Mouse (Mus musculus): ENCODE measurements around the gene Tmem145. TPM values are rescaled to one million over a fixed set of nuclear protein-coding genes. Genes with fewer than 3 reads are reported as not detected.
A peak's percentile ranks its signal among the peaks of the same experiment; 100 is the strongest.

The Tmem145 gene
- polyA plus RNA-seq, 1 experiment from 2014 or later: 1.8 TPM

DNA sequence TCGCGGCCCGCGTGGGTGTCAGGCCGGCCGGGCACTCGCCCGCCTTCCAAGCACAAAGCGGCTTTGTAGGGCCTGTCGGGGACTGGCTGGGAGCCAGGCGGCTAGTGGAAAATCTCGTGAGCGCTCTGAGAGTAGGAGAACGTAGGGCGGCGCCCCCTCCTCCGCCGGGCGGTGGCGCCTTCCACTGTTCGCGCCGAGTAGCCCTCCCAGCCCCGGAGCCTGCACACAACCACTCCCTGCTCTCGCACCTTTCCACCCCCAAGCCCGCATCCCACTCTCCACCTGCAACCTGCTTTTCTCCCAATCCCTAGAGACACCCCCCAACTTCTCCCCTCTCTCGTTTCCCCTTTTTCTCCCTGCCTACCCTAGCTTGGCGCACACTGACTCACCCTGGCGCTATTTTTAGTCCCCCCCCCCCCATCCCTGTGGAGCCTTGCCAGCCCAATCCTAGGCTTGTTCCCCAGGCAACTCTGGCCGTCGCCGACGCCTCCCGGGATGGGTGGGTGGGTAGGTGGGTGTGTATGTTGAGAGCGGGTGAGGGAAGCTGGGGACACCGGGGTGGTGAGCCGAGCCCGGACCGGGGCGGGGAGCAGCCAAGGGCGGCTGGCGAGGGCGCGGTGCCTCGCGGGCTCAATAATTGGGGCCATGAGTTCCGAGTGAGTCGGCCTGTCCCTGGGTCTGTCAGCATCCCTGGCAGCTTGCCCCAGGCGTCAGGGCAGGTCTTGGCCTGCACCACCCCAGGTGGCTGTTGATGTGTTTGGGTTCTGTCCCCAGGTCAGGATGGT is 26.6 kb upstream of the Tmem145 start:
- peaks cover under 1% of the 10 kb centered on the region; the same call in 1 of the 2 replicates for H3K36me3 ChIP-seq (replicated peaks)
- H3K9me3 ChIP-seq: no peaks in the 10 kb centered on the region
- H3K27ac ChIP-seq: peak overlapping the region; percentile 98
- H3K4me3 ChIP-seq: peak overlapping the region; percentile 90
- no peaks in the 10 kb centered on the region for H3K27me3 ChIP-seq (ENCODE audit: poor library complexity, severe bottlenecking)
- peaks cover 87% of the 10 kb centered on the region for H3K4me1 ChIP-seq
- DNase-seq (ENCODE audit: extremely low spot score, low spot score): peak; percentile 84
- under 1% methylated on average over 45 of the region's 49 CpGs for WGBS

DNA sequence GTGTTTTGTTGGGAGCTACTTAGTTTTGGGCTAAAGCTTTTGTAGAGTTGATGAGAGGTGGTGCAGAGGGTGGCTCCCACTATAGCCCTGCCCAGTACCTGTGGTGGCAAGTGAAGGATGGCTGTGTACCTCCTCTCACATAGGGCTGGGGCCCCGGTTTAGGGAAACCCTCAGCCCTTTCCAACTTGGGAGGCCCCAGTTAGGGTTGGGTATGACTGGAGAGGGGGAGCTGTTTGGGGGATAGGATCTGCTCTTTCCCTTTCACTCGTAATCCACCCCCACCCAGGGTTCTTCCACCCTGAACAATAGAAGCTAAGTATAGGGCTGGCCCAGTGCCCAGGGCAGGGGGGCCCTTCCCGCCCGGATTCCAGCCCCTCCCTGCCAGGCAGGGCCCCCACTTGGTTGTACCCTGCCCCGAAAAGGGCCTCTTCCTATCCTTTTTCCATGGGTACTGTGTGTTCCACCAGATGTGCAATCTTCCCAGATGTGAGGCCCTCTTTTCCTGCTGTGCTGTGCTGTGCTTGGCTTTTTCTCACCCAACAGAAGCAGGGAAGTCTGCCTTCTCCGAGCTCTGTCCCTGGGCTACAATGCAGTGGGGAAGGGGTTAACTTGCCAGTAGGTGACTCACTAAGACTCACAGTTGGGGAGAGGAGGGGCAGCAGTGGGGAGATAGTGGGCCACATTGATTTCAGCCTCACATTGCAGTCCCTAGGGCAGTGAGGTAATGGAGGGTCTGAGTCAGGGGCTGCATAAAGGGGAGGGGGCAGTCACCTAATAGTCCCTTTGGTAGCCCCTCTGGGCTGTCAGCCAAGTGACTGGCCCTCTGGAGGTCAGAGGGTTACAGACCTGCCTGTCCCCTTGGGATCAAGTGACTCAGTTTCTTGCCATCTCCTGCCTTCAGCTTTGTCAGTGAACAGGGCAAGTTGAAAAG is 25.8 kb upstream of the Tmem145 start:
- H3K4me3 ChIP-seq: peak overlapping the region; percentile 90
- 2% methylated on average over 6 of the region's 6 CpGs for WGBS
- peak overlapping the region; percentile 98 for H3K27ac ChIP-seq
- peaks cover 9% of the 10 kb centered on the region for H3K36me3 ChIP-seq (replicated peaks)
- no peaks in the 10 kb centered on the region for H3K9me3 ChIP-seq
- no peaks in the 10 kb centered on the region for H3K27me3 ChIP-seq (ENCODE audit: poor library complexity, severe bottlenecking)
- peak; percentile 44 for DNase-seq (ENCODE audit: extremely low spot score, low spot score)
- peaks cover 89% of the 10 kb centered on the region for H3K4me1 ChIP-seq

DNA sequence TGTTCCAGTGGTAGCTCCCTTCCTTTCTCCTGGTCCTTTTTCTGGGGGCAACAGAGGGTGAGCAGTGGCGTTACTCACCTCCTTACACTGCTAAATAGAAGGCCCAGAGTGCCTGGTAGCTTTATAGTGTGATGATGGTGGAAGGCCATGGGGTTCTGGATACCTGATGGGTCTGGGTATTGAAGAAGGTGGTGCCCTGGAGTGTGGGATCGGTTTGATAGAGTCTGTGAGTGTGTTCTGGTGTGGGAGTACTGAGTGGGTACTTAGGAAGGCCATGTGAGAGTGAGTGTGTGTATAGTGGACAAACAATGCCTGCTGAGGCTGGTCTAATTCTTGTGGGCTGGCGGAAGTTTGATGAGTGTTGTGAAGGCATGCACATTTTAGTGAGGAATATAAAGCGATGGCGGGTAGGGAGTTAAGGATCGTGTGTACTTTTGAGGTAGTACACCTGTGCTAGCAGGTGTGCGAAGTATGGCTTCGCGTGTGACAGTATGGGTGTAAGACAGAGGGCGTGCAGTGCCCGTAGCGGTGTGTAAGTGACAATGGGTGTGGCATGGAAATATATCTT is 24.7 kb upstream of the Tmem145 start:
- H3K4me3 ChIP-seq: peak overlapping the region; percentile 90
- no peaks in the 10 kb centered on the region for H3K9me3 ChIP-seq
- WGBS: 27% methylated on average over 12 of the region's 12 CpGs
- no peaks in the 10 kb centered on the region for H3K27me3 ChIP-seq (ENCODE audit: poor library complexity, severe bottlenecking)
- no peak for DNase-seq (ENCODE audit: extremely low spot score, low spot score)
- H3K36me3 ChIP-seq (replicated peaks): peaks cover 20% of the 10 kb centered on the region
- H3K4me1 ChIP-seq: peaks cover 85% of the 10 kb centered on the region
- H3K27ac ChIP-seq: peak overlapping the region; percentile 98

DNA sequence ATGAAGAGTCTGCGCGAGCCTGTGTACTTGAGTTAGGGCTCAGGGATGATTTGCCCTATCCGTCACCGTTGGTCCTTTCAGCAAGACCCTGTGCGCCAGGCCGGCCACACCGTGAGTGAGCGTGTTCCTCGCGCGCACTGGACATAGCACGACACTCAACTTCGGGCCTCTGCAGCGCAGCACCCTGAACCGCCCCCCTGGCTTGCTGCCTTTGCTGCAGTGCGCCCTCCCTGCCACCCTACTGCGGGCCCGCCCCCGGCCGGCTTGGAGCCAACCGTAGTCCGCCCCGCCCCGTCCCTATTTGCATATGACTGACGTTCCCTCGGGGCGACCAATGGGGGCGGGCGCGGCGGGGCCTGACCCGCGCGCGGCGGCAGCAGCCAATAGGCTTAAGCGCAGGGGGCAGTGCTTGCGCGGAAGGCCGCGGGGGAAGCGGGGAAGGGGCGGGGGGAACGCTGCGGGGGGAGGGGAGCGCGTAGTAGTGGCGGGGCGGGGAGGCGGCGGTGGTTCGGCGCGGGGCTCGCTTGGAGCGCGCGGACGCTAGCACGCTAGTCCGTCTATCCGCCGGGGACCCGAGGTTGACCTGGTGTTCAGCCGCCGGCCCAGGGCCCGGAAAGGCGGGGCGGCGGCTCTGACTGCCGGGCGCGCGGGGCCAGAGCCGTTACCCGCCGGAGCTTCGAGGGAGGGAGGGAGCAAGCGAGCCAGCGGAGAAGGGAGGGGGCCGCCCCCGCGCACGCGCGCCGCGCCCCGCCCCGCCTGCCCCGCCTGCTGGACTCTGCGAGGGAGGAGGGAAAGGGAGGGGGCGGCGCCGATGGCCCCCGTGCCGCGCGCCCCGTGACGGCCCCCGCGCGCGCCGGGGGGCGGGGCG is 23.9 kb upstream of the Tmem145 start:
- Histone ChIP-seq H3K27ac (peak overlapping the region; percentile 98), H3K27me3 (ENCODE audit: poor library complexity, severe bottlenecking) (no peaks in the 10 kb centered on the region), H3K4me3 (peak overlapping the region; percentile 90), H3K4me1 (peaks cover 80% of the 10 kb centered on the region), H3K9me3 (no peaks in the 10 kb centered on the region), H3K36me3 (replicated peaks) (peaks cover 28% of the 10 kb centered on the region)
- DNase-seq (ENCODE audit: extremely low spot score, low spot score): peak; percentile 96
- WGBS: under 1% methylated on average over 80 of the region's 108 CpGs

DNA sequence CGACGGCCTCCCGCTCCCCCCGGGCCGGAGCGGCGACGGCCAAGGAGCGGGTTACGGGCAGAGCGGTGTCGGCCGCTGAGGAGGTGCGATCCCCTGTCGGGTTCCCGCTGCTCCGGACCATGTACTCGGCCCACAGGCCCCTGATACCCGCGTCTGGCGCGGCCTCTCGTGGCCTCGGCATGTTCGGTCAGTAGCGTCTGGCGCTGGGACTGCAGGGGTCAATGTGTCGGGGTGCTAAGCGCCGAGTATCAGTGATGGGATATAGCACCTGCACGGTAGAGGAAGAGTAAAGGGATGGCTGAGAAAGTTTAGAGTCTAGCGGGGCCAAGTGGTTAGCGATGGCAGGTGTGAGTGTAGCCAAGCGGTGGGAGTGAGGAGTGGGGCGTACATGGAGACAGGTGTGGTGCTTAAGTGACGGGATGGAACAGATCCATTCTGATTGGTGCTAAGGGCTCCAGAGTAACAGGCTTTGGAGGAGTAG is 23.1 kb upstream of the Tmem145 start:
- peaks cover 36% of the 10 kb centered on the region for H3K36me3 ChIP-seq (replicated peaks)
- H3K27ac ChIP-seq: peak overlapping the region; percentile 98
- peak; percentile 71 for DNase-seq (ENCODE audit: extremely low spot score, low spot score)
- under 1% methylated on average over 36 of the region's 36 CpGs for WGBS
- H3K9me3 ChIP-seq: no peaks in the 10 kb centered on the region
- H3K4me3 ChIP-seq: peak overlapping the region; percentile 90
- no peaks in the 10 kb centered on the region for H3K27me3 ChIP-seq (ENCODE audit: poor library complexity, severe bottlenecking)
- peaks cover 72% of the 10 kb centered on the region for H3K4me1 ChIP-seq

DNA sequence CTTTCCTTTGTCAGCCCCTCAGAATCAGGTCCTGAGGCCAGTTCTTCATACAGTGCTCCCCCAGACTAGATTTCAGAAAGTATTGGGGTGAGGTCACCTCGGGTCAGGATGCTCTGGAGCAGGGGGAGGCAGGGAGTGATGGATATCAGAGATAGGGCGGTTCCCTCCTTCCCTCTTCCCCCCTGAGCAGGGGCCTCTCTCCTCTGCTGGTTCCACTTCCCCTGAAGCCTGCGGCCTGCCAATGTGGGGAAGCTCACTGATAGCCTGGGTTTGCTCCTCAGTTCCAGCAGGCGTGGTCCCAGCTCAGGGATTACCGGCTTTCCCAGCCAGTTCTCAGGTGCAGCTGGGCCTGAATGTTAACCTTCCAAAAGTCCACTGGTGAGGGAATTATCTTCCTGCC is 22.3 kb upstream of the Tmem145 start:
- DNase-seq (ENCODE audit: extremely low spot score, low spot score): no peak
- no peaks in the 10 kb centered on the region for H3K27me3 ChIP-seq (ENCODE audit: poor library complexity, severe bottlenecking)
- H3K4me1 ChIP-seq: peaks cover 65% of the 10 kb centered on the region
- H3K27ac ChIP-seq: peak overlapping the region; percentile 98
- peak overlapping the region; percentile 90 for H3K4me3 ChIP-seq
- 22% methylated on average over 5 of the region's 5 CpGs for WGBS
- peaks cover 44% of the 10 kb centered on the region for H3K36me3 ChIP-seq (replicated peaks)
- no peaks in the 10 kb centered on the region for H3K9me3 ChIP-seq

DNA sequence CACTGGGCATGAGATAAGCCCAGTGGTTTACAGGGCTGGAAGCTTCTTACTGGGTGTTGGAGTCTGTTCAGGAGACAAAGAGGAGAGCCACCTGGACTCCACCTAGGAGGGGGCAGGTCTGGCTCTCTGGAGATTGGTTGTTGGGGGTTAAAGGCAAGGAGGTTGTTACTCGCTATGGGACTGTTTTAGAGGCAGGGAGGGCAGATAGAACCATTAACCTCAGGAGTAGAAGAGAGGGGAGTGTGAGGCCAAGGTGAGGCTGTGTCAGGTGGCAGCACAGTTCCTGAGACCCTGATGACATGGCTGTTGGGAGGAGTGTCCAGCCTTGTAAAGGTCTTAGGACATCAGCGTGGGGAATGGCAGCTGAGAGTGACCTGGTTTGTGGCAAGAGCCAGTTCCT is 21.7 kb upstream of the Tmem145 start:
- no peak for DNase-seq (ENCODE audit: extremely low spot score, low spot score)
- peak overlapping the region; percentile 98 for H3K27ac ChIP-seq
- WGBS: 86% methylated on average over 2 of the region's 2 CpGs
- peaks cover 3% of the 10 kb centered on the region; the same call in 1 of the 2 replicates for H3K9me3 ChIP-seq
- peaks cover 60% of the 10 kb centered on the region for H3K4me1 ChIP-seq
- peak overlapping the region; percentile 90 for H3K4me3 ChIP-seq
- no peaks in the 10 kb centered on the region for H3K27me3 ChIP-seq (ENCODE audit: poor library complexity, severe bottlenecking)
- peaks cover 50% of the 10 kb centered on the region for H3K36me3 ChIP-seq (replicated peaks)

DNA sequence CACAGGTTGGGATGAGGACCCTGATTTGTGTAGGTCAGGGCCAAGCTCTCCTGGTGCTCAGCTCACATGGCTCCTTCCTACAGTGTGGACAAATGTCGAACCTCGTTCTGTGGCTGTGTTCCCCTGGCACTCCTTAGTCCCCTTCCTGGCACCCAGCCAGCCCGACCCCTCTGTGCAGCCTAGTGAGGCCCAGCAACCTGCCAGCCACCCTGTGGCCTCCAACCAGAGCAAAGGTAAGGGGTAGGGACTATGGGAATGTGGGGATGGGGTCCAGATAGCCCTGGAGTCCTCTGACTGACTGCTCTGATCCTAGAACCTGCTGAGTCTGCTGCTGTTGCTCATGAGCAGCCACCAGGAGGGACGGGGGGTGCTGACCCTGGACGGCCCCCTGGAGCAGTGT is 21.1 kb upstream of the Tmem145 start:
- 96% methylated on average over 5 of the region's 5 CpGs for WGBS
- Histone ChIP-seq H3K4me1 (peaks cover 54% of the 10 kb centered on the region), H3K27ac (peak overlapping the region; percentile 49; the same call in 1 of the 2 replicates), H3K9me3 (peaks cover 9% of the 10 kb centered on the region; the same call in 1 of the 2 replicates), H3K4me3 (peak overlapping the region; percentile 90; the same call in 1 of the 2 replicates), H3K36me3 (replicated peaks) (peaks cover 56% of the 10 kb centered on the region), H3K27me3 (ENCODE audit: poor library complexity, severe bottlenecking) (no peaks in the 10 kb centered on the region)
- DNase-seq (ENCODE audit: extremely low spot score, low spot score): no peak

DNA sequence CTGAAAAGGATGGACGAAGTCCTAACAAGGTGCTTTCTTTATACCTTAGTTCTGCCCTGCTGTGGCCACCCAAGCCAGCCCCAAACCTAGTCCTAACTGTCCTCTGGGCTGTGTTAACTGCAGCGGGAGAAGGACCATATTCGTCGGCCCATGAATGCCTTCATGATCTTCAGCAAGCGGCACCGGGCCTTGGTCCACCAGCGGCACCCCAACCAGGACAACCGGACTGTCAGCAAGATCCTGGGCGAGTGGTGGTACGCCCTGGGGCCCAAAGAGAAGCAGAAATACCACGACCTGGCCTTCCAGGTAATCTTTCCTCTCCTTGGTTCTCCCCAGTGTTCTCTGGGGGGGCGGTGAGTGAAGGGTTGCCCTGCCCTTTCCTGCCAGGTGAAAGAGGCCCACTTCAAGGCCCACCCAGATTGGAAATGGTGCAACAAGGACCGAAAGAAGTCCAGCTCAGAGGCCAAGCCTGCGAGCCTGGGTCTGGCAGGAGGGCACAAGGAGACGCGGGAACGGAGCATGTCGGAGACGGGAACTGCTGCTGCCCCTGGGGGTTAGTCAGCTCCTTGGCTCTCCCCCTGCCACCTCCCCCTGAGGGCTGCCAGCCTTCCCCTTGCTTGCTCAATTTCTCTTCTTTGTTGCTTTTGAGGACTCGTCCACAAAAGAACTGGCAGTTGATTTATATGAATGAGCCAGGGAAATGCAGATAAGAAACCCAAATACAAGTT is 20.2 kb upstream of the Tmem145 start:
- peak overlapping the region; percentile 90; the same call in 1 of the 2 replicates for H3K4me3 ChIP-seq
- peaks cover 12% of the 10 kb centered on the region; the same call in 1 of the 2 replicates for H3K9me3 ChIP-seq
- peaks cover 47% of the 10 kb centered on the region for H3K4me1 ChIP-seq
- 93% methylated on average over 20 of the region's 20 CpGs for WGBS
- no peak for DNase-seq (ENCODE audit: extremely low spot score, low spot score)
- peaks cover 65% of the 10 kb centered on the region for H3K36me3 ChIP-seq (replicated peaks)
- H3K27ac ChIP-seq: no peak overlapping the region
- H3K27me3 ChIP-seq (ENCODE audit: poor library complexity, severe bottlenecking): no peaks in the 10 kb centered on the region

DNA sequence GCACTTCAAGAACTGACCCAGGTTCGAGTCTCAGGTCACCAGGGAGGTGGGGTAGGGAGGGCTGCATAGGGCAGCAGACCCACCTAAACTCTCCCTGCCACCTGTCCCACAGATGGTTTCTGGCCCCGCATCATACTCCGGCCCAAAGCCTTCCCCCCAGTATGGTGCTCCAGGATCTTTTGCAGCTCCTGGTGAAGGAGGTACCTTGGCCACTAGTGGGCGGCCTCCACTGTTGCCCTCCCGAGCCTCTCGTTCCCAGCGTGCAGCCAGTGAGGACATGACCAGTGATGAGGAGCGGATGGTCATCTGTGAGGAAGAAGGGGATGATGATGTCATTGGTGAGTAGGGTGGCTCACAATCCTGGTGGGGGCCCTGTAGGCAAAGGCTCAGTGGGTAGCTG is 18.9 kb upstream of the Tmem145 start:
- H3K4me3 ChIP-seq: no peak overlapping the region
- H3K4me1 ChIP-seq: peaks cover 42% of the 10 kb centered on the region
- H3K9me3 ChIP-seq: peaks cover 12% of the 10 kb centered on the region; the same call in 1 of the 2 replicates
- no peaks in the 10 kb centered on the region for H3K27me3 ChIP-seq (ENCODE audit: poor library complexity, severe bottlenecking)
- 83% methylated on average over 8 of the region's 8 CpGs for WGBS
- H3K27ac ChIP-seq: no peak overlapping the region
- no peak for DNase-seq (ENCODE audit: extremely low spot score, low spot score)
- peaks cover 78% of the 10 kb centered on the region for H3K36me3 ChIP-seq (replicated peaks)

DNA sequence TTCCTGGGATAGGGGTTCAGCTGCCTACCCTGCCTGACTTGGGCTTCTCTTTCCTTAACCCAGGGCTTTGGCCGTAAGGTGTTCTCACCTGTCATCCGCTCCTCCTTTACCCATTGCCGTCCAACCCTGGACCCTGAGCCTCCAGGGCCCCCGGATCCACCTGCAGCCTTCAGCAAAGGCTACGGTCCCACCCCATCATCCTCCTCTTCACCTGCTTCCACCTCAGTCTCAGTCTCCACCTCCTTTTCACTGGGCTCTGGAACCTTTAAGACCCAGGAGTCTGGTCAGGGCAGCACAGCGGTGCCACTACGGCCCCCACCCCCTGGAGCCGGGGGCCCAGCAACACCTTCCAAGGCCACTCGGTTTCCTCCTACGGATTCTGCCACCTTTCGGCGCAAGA is 17.9 kb upstream of the Tmem145 start:
- Histone ChIP-seq H3K4me3 (no peak overlapping the region), H3K36me3 (replicated peaks) (peaks cover 88% of the 10 kb centered on the region), H3K9me3 (peaks cover 12% of the 10 kb centered on the region; the same call in 1 of the 2 replicates), H3K4me1 (peaks cover 40% of the 10 kb centered on the region), H3K27ac (no peak overlapping the region), H3K27me3 (ENCODE audit: poor library complexity, severe bottlenecking) (no peaks in the 10 kb centered on the region)
- no peak for DNase-seq (ENCODE audit: extremely low spot score, low spot score)
- WGBS: 95% methylated on average over 12 of the region's 12 CpGs
